Mouse (Mus musculus) heart, adult 2 months (tissue): ENCODE results near the gene Gm10840. TPM values are rescaled to one million over a fixed set of nuclear protein-coding genes. Genes with fewer than 3 reads are reported as not detected.
A peak's percentile ranks its signal among the peaks of the same experiment; 100 is the strongest.

Experiments used
- DNase-seq, 2 experiments: peaks; one replicate each; pipeline ENCODE4 v3.0.0; 2021
- H3K27ac ChIP-seq: fragments of 200-600 bp; 2 replicates; pipeline ENCODE4 v1.8.1; 2022
- H3K27me3 ChIP-seq: fragments of 200-500 bp; 2 replicates; pipeline ENCODE4 v1.6.1; 2012; ENCODE audit warnings: mild to moderate bottlenecking, low read length, inconsistent platforms, mixed read lengths; ENCODE audit not compliant: control insufficient read depth, insufficient read depth
- H3K36me3 ChIP-seq: fragments of 200-500 bp; 2 replicates; pipeline ENCODE4 v1.6.1; 2012; ENCODE audit warnings: low read length, inconsistent platforms; ENCODE audit not compliant: control insufficient read depth, insufficient read depth
- H3K4me1 ChIP-seq: fragments of 200-500 bp; 2 replicates; pipeline ENCODE4 v1.6.1; 2011; ENCODE audit warnings: low read length; ENCODE audit not compliant: control insufficient read depth, insufficient read depth
- H3K4me3 ChIP-seq: fragments of 200-600 bp; 2 replicates; pipeline ENCODE4 v1.8.1; 2022
- H3K79me2 ChIP-seq: fragments of 200-500 bp; replicated peaks from 2 replicates; pipeline ENCODE4 v1.6.1; 2012; ENCODE audit warnings: mild to moderate bottlenecking, inconsistent platforms, low read length, moderate library complexity, mixed read lengths; ENCODE audit not compliant: control insufficient read depth, insufficient read depth
- H3K9ac ChIP-seq: fragments of 200-500 bp; 2 replicates; pipeline ENCODE4 v1.6.1; 2012; ENCODE audit warnings: low read depth, mild to moderate bottlenecking, control low read depth, inconsistent platforms, low read length, mixed read lengths
- CTCF ChIP-seq: fragments of 200-600 bp; IDR thresholded peaks from 2 replicates; pipeline ENCODE4 v1.8.1; 2022; ENCODE audit warnings: antibody characterized with exemption, mild to moderate bottlenecking, moderate library complexity
- EP300 ChIP-seq: fragments of 200-500 bp; IDR thresholded peaks from 2 replicates; pipeline ENCODE4 v1.6.1; 2011; ENCODE audit warnings: low read depth, low read length, control low read depth; ENCODE audit not compliant: insufficient read depth
- POLR2A ChIP-seq: fragments of 200-500 bp; IDR thresholded peaks from 2 replicates; pipeline ENCODE4 v1.6.1; 2011; ENCODE audit warnings: mild to moderate bottlenecking, low read depth, low read length, control low read depth; ENCODE audit not compliant: insufficient read depth
- WGBS: fragments of 180-500 bp; shearing (Covaris S2); methylation state at CpG from one replicate; pipeline ENCODE4 v1.1.7; 2018; 5-methylcytosine and 5-hydroxymethylcytosine counted together
- intact Hi-C: fragments of 180-260 bp; cut with DNase I; formaldehyde crosslinking; loops from one replicate; pipeline ENCODE4 v1.15.1; 2025
- polyA plus RNA-seq: library from polyadenylated mRNA; depleted of rRNA; stranded (reverse); fragments of >200 nt; gene quantifications from 2 replicates; pipeline ENCODE4 v1.2.3, GENCODE M21; 2012
- total RNA-seq, 2 experiments: library from RNA; stranded (reverse); gene quantifications; 2 replicates each; pipeline ENCODE4 v1.2.3; 2021

Gm10840 gene
- total and polyA plus RNA-seq, 3 experiments: not detected

- H3K36me3 ChIP-seq: no peaks in the 10 kb centered on the region
- no peak overlapping the region for H3K4me3 ChIP-seq
- TF ChIP-seq EP300 (no peak), POLR2A (no peak), CTCF (no peak)
- no peak overlapping the region for H3K9ac ChIP-seq
- H3K27ac ChIP-seq: no peak overlapping the region
- H3K4me1 ChIP-seq: peaks cover 6% of the 10 kb centered on the region
- 75% methylated on average over 5 of the region's 5 CpGs for WGBS
- no peaks in the 10 kb centered on the region for H3K27me3 ChIP-seq
- H3K79me2 ChIP-seq: no peaks in the 10 kb centered on the region
- intact Hi-C loops: no loop called here
- no peak for DNase-seq
These were observed 6.8 kb downstream of the Gm10840 start for GRCm38 (mm10) chr11:106167435-106167834.

- 79% methylated on average over 7 of the region's 7 CpGs for WGBS
- no peak overlapping the region for H3K27ac ChIP-seq
These were observed 10.2 kb downstream of the Gm10840 start for GRCm38 (mm10) chr11:106170807-106171206.

GRCm38 (mm10) chr11:106173228-106173627 lies 12.6 kb downstream of the Gm10840 start:
- Histone ChIP-seq H3K79me2 (no peaks in the 10 kb centered on the region), H3K4me3 (no peak overlapping the region), H3K36me3 (no peaks in the 10 kb centered on the region), H3K4me1 (no peaks in the 10 kb centered on the region; the same call in 1 of the 2 replicates), H3K27me3 (no peaks in the 10 kb centered on the region), H3K9ac (no peak overlapping the region), H3K27ac (no peak overlapping the region)
- 89% methylated on average over 2 of the region's 2 CpGs for WGBS
- no peak for DNase-seq
- intact Hi-C loops: no loop called here
- TF ChIP-seq EP300 (no peak), POLR2A (no peak), CTCF (no peak)

More at GRCm38 (mm10) chr11:106170807-106171206, 10.2 kb downstream of the Gm10840 start:
- no peak overlapping the region for H3K9ac ChIP-seq
- no peak for DNase-seq
- H3K79me2 ChIP-seq: no peaks in the 10 kb centered on the region
- no peak overlapping the region for H3K4me3 ChIP-seq
- H3K4me1 ChIP-seq: no peaks in the 10 kb centered on the region; the same call in 1 of the 2 replicates
- TF ChIP-seq EP300 (no peak), POLR2A (no peak), CTCF (peak; percentile 43)
- intact Hi-C loops: no loop called here
- H3K27me3 ChIP-seq: no peaks in the 10 kb centered on the region
- no peaks in the 10 kb centered on the region for H3K36me3 ChIP-seq

GRCm38 (mm10) chr11:106174372-106174771 lies 13.7 kb downstream of the Gm10840 start:
- Histone ChIP-seq H3K4me3 (no peak overlapping the region), H3K27me3 (no peaks in the 10 kb centered on the region), H3K36me3 (no peaks in the 10 kb centered on the region), H3K27ac (no peak overlapping the region), H3K4me1 (no peaks in the 10 kb centered on the region; the same call in 1 of the 2 replicates), H3K79me2 (no peaks in the 10 kb centered on the region), H3K9ac (no peak overlapping the region)
- 68% methylated on average over 5 of the region's 5 CpGs for WGBS
- intact Hi-C loops: no loop called here
- no peak for DNase-seq
- TF ChIP-seq CTCF (no peak), EP300 (no peak), POLR2A (no peak)

GRCm38 (mm10) chr11:106175081-106175480 lies 14.4 kb downstream of the Gm10840 start:
- 54% methylated on average over 3 of the region's 3 CpGs for WGBS
- no peak for DNase-seq
- Histone ChIP-seq H3K4me1 (no peaks in the 10 kb centered on the region; the same call in 1 of the 2 replicates), H3K27me3 (no peaks in the 10 kb centered on the region), H3K9ac (no peak overlapping the region), H3K4me3 (no peak overlapping the region), H3K79me2 (no peaks in the 10 kb centered on the region), H3K36me3 (no peaks in the 10 kb centered on the region), H3K27ac (no peak overlapping the region)
- intact Hi-C loops: no loop called here
- TF ChIP-seq EP300 (no peak), CTCF (no peak), POLR2A (no peak)

DNA sequence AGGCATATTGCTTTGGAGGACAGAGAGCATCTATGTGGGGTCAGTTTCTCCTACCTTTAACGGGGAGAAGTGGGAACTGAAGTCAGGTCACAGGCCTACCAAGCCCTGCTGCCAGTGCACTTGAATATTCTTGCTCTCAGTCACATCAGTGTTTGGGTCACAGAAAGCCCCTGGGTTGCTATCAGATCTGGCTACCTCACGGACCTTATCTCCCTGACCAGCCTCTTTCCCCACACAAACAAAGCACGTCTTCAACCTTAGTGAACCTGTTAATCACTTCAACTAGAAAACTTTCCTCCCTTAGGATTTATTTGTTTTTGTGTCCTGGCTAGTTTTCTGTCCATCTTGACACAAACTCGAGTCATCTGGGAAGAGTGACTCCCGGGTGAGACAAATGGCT lies 15.7 kb downstream of the Gm10840 start:
- Histone ChIP-seq H3K9ac (no peak overlapping the region), H3K36me3 (no peaks in the 10 kb centered on the region), H3K79me2 (no peaks in the 10 kb centered on the region), H3K4me3 (no peak overlapping the region), H3K27ac (no peak overlapping the region), H3K4me1 (no peaks in the 10 kb centered on the region; the same call in 1 of the 2 replicates), H3K27me3 (no peaks in the 10 kb centered on the region)
- intact Hi-C loops: no loop called here
- TF ChIP-seq CTCF: no peak
- no peak for TF ChIP-seq EP300
- TF ChIP-seq POLR2A: no peak
- WGBS: 72% methylated on average over 5 of the region's 5 CpGs
- DNase-seq: no peak
